Mouse (Mus musculus) CH12.LX (cell line): ENCODE data around the gene Nudt22. TPM values are rescaled to one million over a fixed set of nuclear protein-coding genes. Genes with fewer than 3 reads are reported as not detected.

Source experiments
- DNase-seq: peaks from one replicate; pipeline ENCODE4 v3.0.0-alpha.2; 2013; ENCODE audit errors: extremely low read depth
- H3K27ac ChIP-seq: 2 replicates; pipeline ENCODE4 v1.5.1; 2012; ENCODE audit warnings: low read depth, mild to moderate bottlenecking, control low read depth, moderate library complexity; ENCODE audit not compliant: insufficient read depth
- H3K27me3 ChIP-seq: replicated peaks from 2 replicates; pipeline ENCODE3; 2012; ENCODE audit warnings: inconsistent platforms
- H3K36me3 ChIP-seq, 2 experiments: replicated peaks in 1 of 2; 2 replicates each; pipeline versions ENCODE3 to v1.6.1; 2012; ENCODE audit warnings: inconsistent platforms in 1 of 2, low read length in 1 of 2, mild to moderate bottlenecking in 1 of 2, mixed read lengths in 1 of 2, moderate library complexity in 1 of 2; ENCODE audit not compliant: control insufficient read depth in 1 of 2, insufficient read depth in 1 of 2
- H3K4me1 ChIP-seq, 2 experiments: 2 replicates each; pipeline ENCODE4 v1.6.1; 2012; ENCODE audit warnings: inconsistent platforms in 1 of 2, moderate library complexity in 1 of 2; ENCODE audit not compliant: insufficient read depth in 2 of 2, control insufficient read depth in 1 of 2
- H3K4me2 ChIP-seq: 2 replicates; pipeline ENCODE4 v1.6.1; 2012; ENCODE audit warnings: low read depth, mild to moderate bottlenecking, control low read depth; ENCODE audit not compliant: poor library complexity, insufficient read depth, severe bottlenecking
- H3K4me3 ChIP-seq, 3 experiments: fragments of 150-350 bp in 1 of 3; sonication (generic) in 1 of 3; replicated peaks in 1 of 3; 2 replicates each; pipeline versions ENCODE3 to v1.5.1; 2011 to 2012; ENCODE audit warnings: low read depth in 2 of 3, low read length in 2 of 3, mild to moderate bottlenecking in 2 of 3, moderate library complexity in 2 of 3, control low read depth in 1 of 3, improper control_type of control experiment in 1 of 3, inconsistent platforms in 1 of 3, mixed read lengths in 1 of 3; ENCODE audit not compliant: poor library complexity in 1 of 3
- H3K79me2 ChIP-seq: replicated peaks from 2 replicates; pipeline ENCODE4 v1.6.1; 2012; ENCODE audit warnings: mild to moderate bottlenecking, moderate library complexity; ENCODE audit not compliant: control insufficient read depth, poor library complexity, insufficient read depth, severe bottlenecking; ENCODE audit errors: extremely low read depth
- H3K9ac ChIP-seq: 2 replicates; pipeline ENCODE4 v1.6.1; 2012; ENCODE audit warnings: low read depth, mild to moderate bottlenecking, control low read depth, moderate library complexity; ENCODE audit not compliant: insufficient read depth
- H3K9me3 ChIP-seq: replicated peaks from 2 replicates; pipeline ENCODE3; 2012; ENCODE audit warnings: low read length, inconsistent platforms, mixed read lengths
- BHLHE40 ChIP-seq: IDR thresholded peaks from 2 replicates; pipeline ENCODE4 v1.6.1; 2011; ENCODE audit warnings: mild to moderate bottlenecking, low read depth, low read length, improper control_type of control experiment
- CHD1 ChIP-seq: IDR thresholded peaks from 2 replicates; pipeline ENCODE4 v1.6.1; 2012; ENCODE audit warnings: low read depth, low read length, improper control_type of control experiment, inconsistent platforms
- CHD2 ChIP-seq: IDR thresholded peaks from 2 replicates; pipeline ENCODE4 v1.6.1; 2011; ENCODE audit warnings: low read length, improper control_type of control experiment
- CTCF ChIP-seq, 2 experiments: IDR thresholded peaks in 1 of 2; conservative IDR thresholded peaks in 1 of 2; 2 replicates each; pipeline ENCODE4 v1.5.1; 2011 to 2012; ENCODE audit warnings: low read depth in 2 of 2, low read length in 2 of 2, improper control_type of control experiment in 1 of 2, inconsistent platforms in 1 of 2, mild to moderate bottlenecking in 1 of 2, moderate library complexity in 1 of 2
- E2F4 ChIP-seq: IDR thresholded peaks from 2 replicates; pipeline ENCODE4 v1.6.1; 2011; ENCODE audit warnings: low read depth, low read length, improper control_type of control experiment; ENCODE audit not compliant: insufficient replicate concordance
- ELF1 ChIP-seq: IDR thresholded peaks from 2 replicates; pipeline ENCODE4 v1.6.1; 2014; ENCODE audit warnings: low read depth, mild to moderate bottlenecking, inconsistent platforms, low read length, improper control_type of control experiment
- EP300 ChIP-seq: IDR thresholded peaks from 2 replicates; pipeline ENCODE4 v1.6.1; 2011; ENCODE audit warnings: low read length, improper control_type of control experiment
- ETS1 ChIP-seq: conservative IDR thresholded peaks from 2 replicates; pipeline ENCODE4 v1.6.1; 2012; ENCODE audit warnings: low read depth, mild to moderate bottlenecking, inconsistent platforms, low read length, improper control_type of control experiment, moderate library complexity
- GABPA ChIP-seq: IDR thresholded peaks from 2 replicates; pipeline ENCODE4 v1.6.1; 2012; ENCODE audit warnings: low read depth, low read length, improper control_type of control experiment, inconsistent platforms; ENCODE audit not compliant: insufficient replicate concordance
- HCFC1 ChIP-seq: IDR thresholded peaks from 2 replicates; pipeline ENCODE4 v1.6.1; 2012; ENCODE audit warnings: low read depth, mild to moderate bottlenecking, inconsistent platforms, low read length, improper control_type of control experiment
- IRF4 ChIP-seq: IDR thresholded peaks from 2 replicates; pipeline ENCODE4 v1.6.1; 2014; ENCODE audit warnings: low read depth, mild to moderate bottlenecking, inconsistent platforms, low read length, improper control_type of control experiment
- JUN ChIP-seq: IDR thresholded peaks from 2 replicates; pipeline ENCODE4 v1.6.1; 2011; ENCODE audit warnings: low read depth, mild to moderate bottlenecking, low read length, improper control_type of control experiment, moderate library complexity; ENCODE audit not compliant: insufficient read depth
- JUND ChIP-seq: conservative IDR thresholded peaks from 2 replicates; pipeline ENCODE4 v1.6.1; 2011; ENCODE audit warnings: low read depth, low read length, improper control_type of control experiment
- KAT2A ChIP-seq: IDR thresholded peaks from 2 replicates; pipeline ENCODE4 v1.6.1; 2012; ENCODE audit warnings: low read length, improper control_type of control experiment, inconsistent platforms; ENCODE audit not compliant: insufficient replicate concordance
- MAFK ChIP-seq: IDR thresholded peaks from 2 replicates; pipeline ENCODE4 v1.6.1; 2011; ENCODE audit warnings: low read length, improper control_type of control experiment; ENCODE audit not compliant: insufficient replicate concordance
- MAX ChIP-seq: IDR thresholded peaks from 2 replicates; pipeline ENCODE4 v1.6.1; 2011; ENCODE audit warnings: low read length, improper control_type of control experiment
- MAZ ChIP-seq: IDR thresholded peaks from 2 replicates; pipeline ENCODE4 v1.6.1; 2012; ENCODE audit warnings: low read depth, mild to moderate bottlenecking, inconsistent platforms, low read length, improper control_type of control experiment, moderate library complexity
- MEF2A ChIP-seq: IDR thresholded peaks from 2 replicates; pipeline ENCODE4 v1.6.1; 2014; ENCODE audit warnings: low read depth, mild to moderate bottlenecking, inconsistent platforms, low read length, improper control_type of control experiment, borderline replicate concordance
- MXI1 ChIP-seq: IDR thresholded peaks from 2 replicates; pipeline ENCODE4 v1.6.1; 2011; ENCODE audit warnings: mild to moderate bottlenecking, low read depth, low read length, improper control_type of control experiment
- MYC ChIP-seq: IDR thresholded peaks from 2 replicates; pipeline ENCODE4 v1.6.1; 2011; ENCODE audit warnings: low read depth, mild to moderate bottlenecking, improper control_type of control experiment, low read length
- NELFE ChIP-seq: IDR thresholded peaks from 2 replicates; pipeline ENCODE4 v1.6.1; 2011; ENCODE audit warnings: low read depth, low read length, improper control_type of control experiment
- NRF1 ChIP-seq: IDR thresholded peaks from 2 replicates; pipeline ENCODE4 v1.6.1; 2014; ENCODE audit warnings: low read depth, mild to moderate bottlenecking, inconsistent platforms, low read length, improper control_type of control experiment, moderate library complexity
- PAX5 ChIP-seq: IDR thresholded peaks from 2 replicates; pipeline ENCODE4 v1.6.1; 2012; ENCODE audit warnings: low read length, inconsistent platforms, mixed read lengths
- POLR2A ChIP-seq: IDR thresholded peaks from 2 replicates; pipeline ENCODE4 v1.6.1; 2011; ENCODE audit warnings: low read depth, mild to moderate bottlenecking, improper control_type of control experiment, low read length
- POLR2AphosphoS2 ChIP-seq: IDR thresholded peaks from 2 replicates; pipeline ENCODE4 v1.6.1; 2011; ENCODE audit warnings: low read depth, low read length, improper control_type of control experiment
- RAD21 ChIP-seq: IDR thresholded peaks from 2 replicates; pipeline ENCODE4 v1.6.1; 2011; ENCODE audit warnings: low read depth, mild to moderate bottlenecking, low read length, improper control_type of control experiment, moderate library complexity
- RCOR1 ChIP-seq: conservative IDR thresholded peaks from 2 replicates; pipeline ENCODE4 v1.6.1; 2012; ENCODE audit warnings: low read depth, mild to moderate bottlenecking, inconsistent platforms, low read length, improper control_type of control experiment
- SIN3A ChIP-seq: IDR thresholded peaks from 2 replicates; pipeline ENCODE4 v1.6.1; 2012; ENCODE audit warnings: low read length, improper control_type of control experiment, inconsistent platforms
- SMC3 ChIP-seq: IDR thresholded peaks from 2 replicates; pipeline ENCODE4 v1.6.1; 2011; ENCODE audit warnings: low read depth, low read length, improper control_type of control experiment
- TBP ChIP-seq: conservative IDR thresholded peaks from 2 replicates; pipeline ENCODE4 v1.6.1; 2011; ENCODE audit warnings: low read depth, low read length, improper control_type of control experiment
- TCF12 ChIP-seq: IDR thresholded peaks from 2 replicates; pipeline ENCODE4 v1.6.1; 2014; ENCODE audit warnings: low read depth, mild to moderate bottlenecking, inconsistent platforms, low read length, improper control_type of control experiment
- UBTF ChIP-seq: IDR thresholded peaks from 2 replicates; pipeline ENCODE4 v1.6.1; 2012; ENCODE audit warnings: low read depth, mild to moderate bottlenecking, inconsistent platforms, low read length, improper control_type of control experiment, moderate library complexity
- USF1 ChIP-seq: IDR thresholded peaks from 2 replicates; pipeline ENCODE4 v1.6.1; 2014; ENCODE audit warnings: low read depth, mild to moderate bottlenecking, inconsistent platforms, low read length, improper control_type of control experiment
- USF2 ChIP-seq: conservative IDR thresholded peaks from 2 replicates; pipeline ENCODE4 v1.6.1; 2011; ENCODE audit warnings: low read depth, low read length, improper control_type of control experiment
- ZC3H11A ChIP-seq: IDR thresholded peaks from 2 replicates; pipeline ENCODE4 v1.6.1; 2012; ENCODE audit warnings: low read depth, mild to moderate bottlenecking, inconsistent platforms, low read length, improper control_type of control experiment
- ZMIZ1 ChIP-seq: IDR thresholded peaks from 2 replicates; pipeline ENCODE4 v1.6.1; 2012; ENCODE audit warnings: low read depth, mild to moderate bottlenecking, inconsistent platforms, low read length, improper control_type of control experiment
- ZNF384 ChIP-seq: IDR thresholded peaks from 2 replicates; pipeline ENCODE4 v1.6.1; 2012; ENCODE audit warnings: low read depth, low read length, improper control_type of control experiment, inconsistent platforms
- dilution Hi-C: fragments of 300-500 bp; cut with MboI; formaldehyde crosslinking; loops from 2 replicates; pipeline ENCODE4 v1.14.3; 2020; ENCODE audit warnings: low sequenced_read_pairs; ENCODE audit not compliant: extremely low pct_unique_long_range_greater_than_20kb, extremely low pct_ligation_motif_present
- in situ Hi-C: fragments of 300-500 bp; cut with MboI; formaldehyde crosslinking; loops from 3 replicates; pipeline ENCODE4 v1.14.3; 2019; ENCODE audit warnings: low sequenced_read_pairs, low pct_ligation_motif_present, low pct_unique_long_range_greater_than_20kb, mixed read lengths
- polyA plus RNA-seq: library from polyadenylated mRNA; unstranded; fragments of >175 nt; gene quantifications from 2 replicates; pipeline ENCODE4 v1.2.1, GENCODE M21; 2012; ENCODE audit warnings: low read depth; ENCODE audit not compliant: insufficient read length
- total RNA-seq, 2 experiments: library from RNA; depleted of rRNA; stranded (reverse); fragments of 300-350 nt in 1 of 2; fragments of >200 nt in 1 of 2; gene quantifications; 2 replicates each; pipeline ENCODE4 v1.2.3; 2012 to 2014

The Nudt22 gene
- total and polyA plus RNA-seq, 3 experiments, result 11.1 to 24.6 (median 11.2) TPM

DNA sequence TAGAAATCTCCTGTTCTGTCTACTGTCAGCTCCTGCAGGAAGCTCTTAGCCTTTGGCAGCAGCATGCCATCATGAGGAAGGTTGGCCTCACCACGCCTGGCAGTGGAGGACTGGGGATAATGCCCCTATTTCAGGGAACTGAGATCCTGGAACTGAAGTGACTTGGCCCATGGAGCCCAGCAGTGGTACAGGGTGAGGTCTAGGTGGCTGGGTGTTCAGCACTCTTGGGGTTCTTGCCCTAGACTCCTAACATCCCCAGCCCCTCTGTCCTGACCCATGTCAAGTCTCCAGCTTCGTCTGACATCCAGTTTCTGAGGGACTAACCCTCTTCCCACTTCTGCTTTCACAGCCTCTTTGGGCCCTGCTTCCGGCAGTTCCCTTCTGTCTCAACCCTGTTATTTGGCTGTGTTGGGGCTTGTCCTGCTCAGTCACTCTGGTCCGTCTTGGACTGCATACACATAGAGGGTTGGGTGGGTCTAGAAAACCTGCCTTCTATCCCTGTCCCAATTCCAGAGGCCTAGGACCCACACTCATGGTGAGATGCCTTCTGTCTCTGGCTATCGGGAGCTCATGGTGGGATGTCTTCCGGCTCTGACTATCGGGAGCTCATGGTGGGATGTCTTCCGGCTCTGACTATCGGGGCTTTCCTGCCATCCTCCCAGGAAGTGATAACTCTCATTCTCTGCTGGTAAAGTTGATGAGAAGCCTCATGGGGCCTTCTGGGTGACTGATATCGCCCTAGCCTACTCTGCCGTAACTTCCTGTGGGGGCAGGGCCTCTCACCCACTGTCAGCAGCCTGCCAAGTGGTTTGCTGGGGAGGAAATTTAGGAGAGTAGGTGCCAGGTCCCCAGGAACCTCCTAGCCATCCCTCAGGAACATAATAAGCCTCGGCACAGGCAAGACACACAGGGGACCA lies 21.9 kb upstream of the Nudt22 start:
- Histone ChIP-seq H3K4me1 (peaks cover 13 to 27% of the 10 kb centered on the region in 2 experiments), H3K4me3 (peak overlapping the region; percentile 69 to 84 (median 76))
- DNase-seq, result peak; percentile 93
- peak; percentile 68; the same call in 1 of the 2 replicates for TF ChIP-seq MYC
- TF ChIP-seq KAT2A, result 0 out of 2 replicates have a peak, but pooled peaks have one; percentile 40
- peak; percentile 91 for TF ChIP-seq CHD2
- TF ChIP-seq ETS1, result peak; percentile 81
- no peak; the same call in 1 of the 2 replicates for TF ChIP-seq RCOR1
- TF ChIP-seq PAX5, result no peak
- peak; percentile 95; the same call in 1 of the 2 replicates for TF ChIP-seq SIN3A
- TF ChIP-seq ZMIZ1, result peak; percentile 76
- peak; percentile 57; the same call in 1 of the 2 replicates for TF ChIP-seq BHLHE40
- TF ChIP-seq MAZ, result peak; percentile 85
- TF ChIP-seq IRF4, result peak; percentile 88
- 0 out of 2 replicates have a peak, but pooled peaks have one; percentile 49 for TF ChIP-seq UBTF
- peak; percentile 67; the same call in 1 of the 2 replicates for TF ChIP-seq CHD1
- TF ChIP-seq MXI1, result peak; percentile 79
- peak; percentile 39; the same call in 1 of the 2 replicates for TF ChIP-seq JUN
- no peak for TF ChIP-seq E2F4
- 0 out of 2 replicates have a peak, but pooled peaks have one; percentile 32 for TF ChIP-seq TBP
- peak; percentile 85 for TF ChIP-seq ELF1
- TF ChIP-seq EP300, result peak; percentile 83
- TF ChIP-seq SMC3, result no peak
- no peak for TF ChIP-seq NRF1
- TF ChIP-seq HCFC1, result peak; percentile 70
- peak; percentile 68 for TF ChIP-seq MEF2A
- peak; percentile 47; the same call in 1 of the 2 replicates for TF ChIP-seq MAX
- no peak for TF ChIP-seq GABPA
- TF ChIP-seq TCF12, result peak; percentile 87; the same call in 1 of the 2 replicates
- no peak; the same call in 1 of the 2 replicates for TF ChIP-seq POLR2AphosphoS2
- TF ChIP-seq CTCF (conservative IDR thresholded peaks at IDR 0.05 in 1 of 2, IDR thresholded peaks at IDR 0.05 in 1 of 2; ENCODE audit: low read depth in 2 of 2, low read length in 2 of 2), result no peak
- TF ChIP-seq USF2, result no peak
- no peak for TF ChIP-seq ZNF384
- TF ChIP-seq RAD21, result no peak
- TF ChIP-seq USF1, result no peak
- no peak for TF ChIP-seq JUND
- TF ChIP-seq NELFE, result 0 out of 2 replicates have a peak, but pooled peaks have one; percentile 43
- no peak for TF ChIP-seq ZC3H11A
- TF ChIP-seq POLR2A, result peak; percentile 70
- TF ChIP-seq MAFK, result 0 out of 2 replicates have a peak, but pooled peaks have one; percentile 23

More for the DNA sequence above, 21.9 kb upstream of the Nudt22 start:
- in situ Hi-C loops, result no loop called here
- peak overlapping the region; percentile 65 for H3K9ac ChIP-seq
- peak overlapping the region; percentile 82 for H3K4me2 ChIP-seq
- dilution Hi-C loops, result no loop called here
- peaks cover 3% of the 10 kb centered on the region; the same call in 1 of the 2 replicates for H3K79me2 ChIP-seq
- H3K9me3 ChIP-seq, result no peaks in the 10 kb centered on the region
- no peaks in the 10 kb centered on the region for H3K27me3 ChIP-seq
- peaks cover 43 to 69% of the 10 kb centered on the region in 2 experiments for H3K36me3 ChIP-seq
- H3K27ac ChIP-seq, result peak overlapping the region; percentile 86
